Mouse (Mus musculus) hindbrain, postnatal 0 days (tissue): ENCODE data around the gene Commd2. TPM values are rescaled to one million over a fixed set of nuclear protein-coding genes. Genes with fewer than 3 reads are reported as not detected.
A peak's percentile ranks its signal among the peaks of the same experiment; 100 is the strongest.

Experiments used
- ATAC-seq: fragments of 200-750 bp; cut with Nextera tagmentation; 2 replicates; pipeline ENCODE4 v1.8.0; 2017; ENCODE audit warnings: mild to moderate bottlenecking, moderate TSS enrichment, moderate library complexity
- DNase-seq: peaks from one replicate; pipeline ENCODE4 v3.0.0-alpha.2; 2015; ENCODE audit warnings: low spot score
- H3K27ac ChIP-seq: fragments of 300-500 bp; sonication (generic); 2 replicates; pipeline ENCODE4 v1.5.1; 2014; ENCODE audit warnings: mild to moderate bottlenecking
- H3K27me3 ChIP-seq: fragments of 300-500 bp; sonication (generic); 2 replicates; pipeline ENCODE4 v1.6.1; 2014; ENCODE audit warnings: low read length, mixed read lengths; ENCODE audit not compliant: insufficient read depth
- H3K36me3 ChIP-seq: fragments of 300-500 bp; sonication (generic); 2 replicates; pipeline ENCODE4 v1.6.1; 2014; ENCODE audit warnings: low read length, mixed read lengths; ENCODE audit not compliant: insufficient read depth
- H3K4me1 ChIP-seq: fragments of 300-500 bp; sonication (generic); 2 replicates; pipeline ENCODE4 v1.6.1; 2014; ENCODE audit warnings: antibody characterized with exemption, low read length, mixed read lengths; ENCODE audit not compliant: insufficient read depth
- H3K4me2 ChIP-seq: fragments of 300-500 bp; sonication (generic); 2 replicates; pipeline ENCODE4 v1.6.1; 2014; ENCODE audit warnings: low read depth, mild to moderate bottlenecking, low read length, moderate library complexity, mixed read lengths
- H3K4me3 ChIP-seq: fragments of 300-500 bp; sonication (generic); 2 replicates; pipeline ENCODE4 v1.5.1; 2014; ENCODE audit warnings: low read length
- H3K9ac ChIP-seq: fragments of 300-500 bp; sonication (generic); replicated peaks from 2 replicates; pipeline ENCODE4 v1.6.1; 2014; ENCODE audit warnings: mild to moderate bottlenecking, low read length, moderate library complexity, mixed read lengths
- H3K9me3 ChIP-seq: fragments of 300-500 bp; sonication (generic); 2 replicates; pipeline ENCODE4 v1.6.1; 2016; ENCODE audit warnings: low read length, mixed read lengths
- CTCF ChIP-seq: IDR thresholded peaks from 2 replicates; pipeline ENCODE4 v1.5.1; 2016; ENCODE audit warnings: antibody characterized with exemption, control low read depth, low read depth
- WGBS: fragments of 180-500 bp; shearing (Covaris S2); extraction: QIAGEN DNeasy Blood & Tissue Kit; methylation state at CpG from one replicate; pipeline ENCODE4 v1.1.7; 2014; 5-methylcytosine and 5-hydroxymethylcytosine counted together
- polyA plus RNA-seq: library from polyadenylated mRNA; unstranded; fragments of >200 nt; fragmentation: Nextera tagmentation; extraction: Ambion mirVana; gene quantifications from 2 replicates; pipeline ENCODE4 v1.2.1, GENCODE M21; 2015
- total RNA-seq: library from RNA; depleted of rRNA; stranded (reverse); fragments of >200 nt; gene quantifications from 2 replicates; pipeline ENCODE4 v1.2.3, GENCODE M21; 2014

The Commd2 gene
- total and polyA plus RNA-seq, 2 experiments from 2014 or later: 18.5 to 77.9 TPM

- Histone ChIP-seq H3K9me3 (no peaks in the 10 kb centered on the region), H3K4me1 (no peaks in the 10 kb centered on the region), H3K4me2 (peak overlapping the region; percentile 75), H3K27ac (0 out of 2 replicates have a peak overlapping the region, but pooled peaks have one; percentile 11), H3K36me3 (no peaks in the 10 kb centered on the region), H3K9ac (peak overlapping the region; percentile 37; the same call in 1 of the 2 replicates), H3K27me3 (no peaks in the 10 kb centered on the region), H3K4me3 (peak overlapping the region; percentile 39)
- TF ChIP-seq CTCF: peak; percentile 90
- WGBS: 8% methylated on average over 21 of the region's 21 CpGs
- peak; percentile 95 for DNase-seq
- ATAC-seq: peak; percentile 84
These were observed 26.1 kb downstream of the Commd2 start for GRCm38 (mm10) chr3:57625275-57625997.

DNA sequence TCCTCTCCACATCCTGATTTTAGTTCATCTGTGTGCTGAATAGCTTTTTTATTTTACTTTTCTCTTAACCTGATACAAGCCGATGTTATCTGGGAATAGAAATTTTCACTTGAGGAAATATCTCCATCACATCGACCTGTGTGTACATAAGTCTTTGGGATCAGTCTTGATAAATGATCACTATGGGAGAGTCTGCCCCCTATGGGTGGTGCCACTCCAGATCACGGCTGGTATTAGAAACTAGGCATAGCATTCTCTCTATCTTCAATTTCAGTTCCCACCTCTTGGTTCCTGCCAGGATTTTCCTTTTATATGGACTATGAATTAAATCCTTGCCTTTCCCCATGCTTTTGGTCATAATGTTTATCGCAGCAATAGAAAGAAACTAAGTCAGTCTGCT lies 31.8 kb downstream of the Commd2 start:
- no peak overlapping the region for H3K4me3 ChIP-seq
- peak; percentile 5 for DNase-seq
- WGBS: 73% methylated on average over 4 of the region's 4 CpGs
- H3K9me3 ChIP-seq: no peaks in the 10 kb centered on the region
- no peak overlapping the region for H3K9ac ChIP-seq
- peak; percentile 48 for TF ChIP-seq CTCF
- no peak for ATAC-seq
- no peaks in the 10 kb centered on the region for H3K27me3 ChIP-seq
- H3K4me1 ChIP-seq: no peaks in the 10 kb centered on the region
- no peaks in the 10 kb centered on the region for H3K36me3 ChIP-seq
- H3K27ac ChIP-seq: no peak overlapping the region
- H3K4me2 ChIP-seq: no peak overlapping the region

DNA sequence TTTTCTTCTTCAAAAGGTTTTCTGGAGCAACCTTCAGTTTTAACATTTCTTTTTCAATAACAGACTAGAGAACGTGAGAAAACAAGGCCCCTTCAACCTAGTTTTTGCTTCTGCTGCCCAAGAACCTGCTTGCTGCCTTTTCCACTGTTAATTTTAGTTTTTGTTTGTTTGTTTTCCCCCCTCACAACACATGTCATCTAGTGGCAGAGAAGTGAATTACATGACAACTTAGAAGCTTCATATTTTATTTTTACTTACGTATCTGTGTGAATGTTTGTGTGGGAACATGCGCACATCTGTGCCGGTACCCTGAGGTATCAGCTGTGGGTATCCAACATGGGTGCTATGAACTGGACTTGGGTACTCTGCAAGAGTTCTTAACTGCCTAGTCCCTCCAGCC lies 35.9 kb downstream of the Commd2 start:
- H3K4me3 ChIP-seq: no peak overlapping the region
- peak; percentile 7 for DNase-seq
- 89% methylated on average over 4 of the region's 4 CpGs for WGBS
- H3K4me2 ChIP-seq: no peak overlapping the region
- no peak overlapping the region for H3K27ac ChIP-seq
- no peak for ATAC-seq
- no peaks in the 10 kb centered on the region for H3K36me3 ChIP-seq
- no peaks in the 10 kb centered on the region for H3K27me3 ChIP-seq
- peak; percentile 57 for TF ChIP-seq CTCF
- no peak overlapping the region for H3K9ac ChIP-seq
- no peaks in the 10 kb centered on the region for H3K9me3 ChIP-seq
- no peaks in the 10 kb centered on the region for H3K4me1 ChIP-seq

- ATAC-seq (no peak), DNase-seq (no peak)
- no peaks in the 10 kb centered on the region for H3K36me3 ChIP-seq
- no peaks in the 10 kb centered on the region for H3K9me3 ChIP-seq
- WGBS: 82% methylated on average over 3 of the region's 3 CpGs
- H3K27ac ChIP-seq: no peak overlapping the region
- no peaks in the 10 kb centered on the region for H3K4me1 ChIP-seq
- H3K4me2 ChIP-seq: no peak overlapping the region
- no peak overlapping the region for H3K4me3 ChIP-seq
- H3K9ac ChIP-seq: no peak overlapping the region
- H3K27me3 ChIP-seq: no peaks in the 10 kb centered on the region
- no peak for TF ChIP-seq CTCF
These were observed 39.0 kb downstream of the Commd2 start for GRCm38 (mm10) chr3:57612430-57612997.

- no peak overlapping the region for H3K9ac ChIP-seq
- H3K27me3 ChIP-seq: no peaks in the 10 kb centered on the region
- no peak overlapping the region for H3K4me3 ChIP-seq
- no peak overlapping the region for H3K27ac ChIP-seq
- TF ChIP-seq CTCF: no peak
- H3K4me1 ChIP-seq: no peaks in the 10 kb centered on the region
- H3K4me2 ChIP-seq: no peak overlapping the region
- no peaks in the 10 kb centered on the region for H3K36me3 ChIP-seq
- ATAC-seq: no peak
- H3K9me3 ChIP-seq: no peaks in the 10 kb centered on the region
- 86% methylated on average over 7 of the region's 7 CpGs for WGBS
- DNase-seq: no peak
These were observed 39.7 kb downstream of the Commd2 start for GRCm38 (mm10) chr3:57611776-57612175.

DNA sequence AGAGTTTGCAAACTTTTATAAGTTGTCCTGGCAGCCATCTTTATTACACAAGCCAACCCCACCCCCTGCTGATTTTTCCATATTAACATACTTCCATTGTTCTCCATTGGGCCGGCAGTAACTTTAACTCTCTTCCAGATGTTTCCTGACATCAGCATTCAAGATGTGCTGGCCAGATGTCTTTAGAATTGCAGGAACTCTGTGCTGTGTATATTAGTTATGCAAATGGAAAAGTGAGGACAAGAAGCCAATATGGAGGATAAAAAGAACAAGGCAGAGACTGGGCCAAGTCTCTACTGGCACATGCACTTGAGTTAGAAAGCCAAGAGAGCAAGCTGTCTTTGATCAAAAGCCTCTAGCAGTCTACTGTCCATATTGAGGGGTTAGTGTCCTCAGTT lies 46.9 kb downstream of the Commd2 start:
- Histone ChIP-seq H3K9me3 (no peaks in the 10 kb centered on the region), H3K4me3 (no peak overlapping the region), H3K4me2 (no peak overlapping the region), H3K4me1 (no peaks in the 10 kb centered on the region), H3K27ac (no peak overlapping the region), H3K36me3 (no peaks in the 10 kb centered on the region), H3K9ac (no peak overlapping the region), H3K27me3 (no peaks in the 10 kb centered on the region)
- no peak for TF ChIP-seq CTCF
- no peak for DNase-seq
- whole genome bisulfite sequencing: 24% methylated on average over 1 of the region's 1 CpGs
- ATAC-seq: no peak

GRCm38 (mm10) chr3:57603891-57604617 lies 47.5 kb downstream of the Commd2 start:
- H3K36me3 ChIP-seq: no peaks in the 10 kb centered on the region
- no peak for DNase-seq
- no peak overlapping the region for H3K4me2 ChIP-seq
- no peak overlapping the region for H3K4me3 ChIP-seq
- H3K27ac ChIP-seq: no peak overlapping the region
- H3K27me3 ChIP-seq: no peaks in the 10 kb centered on the region
- ATAC-seq: no peak
- H3K4me1 ChIP-seq: no peaks in the 10 kb centered on the region
- WGBS: 59% methylated on average over 5 of the region's 5 CpGs
- H3K9ac ChIP-seq: no peak overlapping the region
- H3K9me3 ChIP-seq: no peaks in the 10 kb centered on the region
- TF ChIP-seq CTCF: no peak
